Mouse (Mus musculus) retina, embryonic 14.5 days (tissue): ENCODE data around the gene Git2.

Source experiments
- DNase-seq: peaks from one replicate; pipeline ENCODE4 v3.0.0-alpha.2; 2015; ENCODE audit warnings: low spot score

Gene Git2

GRCm38 (mm10) chr5:114720784-114721183 is 54.5 kb downstream of the Git2 start:
- no peak for DNase-seq

- no peak for DNase-seq
Measured at GRCm38 (mm10) chr5:114719928-114720270, 55.4 kb downstream of the Git2 start.

- DNase-seq, result no peak
Measured at GRCm38 (mm10) chr5:114719003-114719927, 56.1 kb downstream of the Git2 start.

GRCm38 (mm10) chr5:114718483-114718882 is 56.8 kb downstream of the Git2 start:
- DNase-seq, result no peak

- no peak for DNase-seq
Measured at GRCm38 (mm10) chr5:114717937-114718336, 57.4 kb downstream of the Git2 start.

- DNase-seq, result no peak
Measured at GRCm38 (mm10) chr5:114717292-114717691, 58.0 kb downstream of the Git2 start.

- no peak for DNase-seq
Measured at GRCm38 (mm10) chr5:114714551-114714950, 60.8 kb downstream of the Git2 start.

GRCm38 (mm10) chr5:114709357-114709756 is 66.0 kb downstream of the Git2 start:
- DNase-seq, result no peak

GRCm38 (mm10) chr5:114708491-114708890 is 66.8 kb downstream of the Git2 start:
- no peak for DNase-seq

GRCm38 (mm10) chr5:114707265-114708068 is 67.8 kb downstream of the Git2 start, which contains the start of gene Tchp:
TSS of gene Tchp (plus strand) at chr5:114707760.
- peak; percentile 99 for DNase-seq

GRCm38 (mm10) chr5:114702403-114703392 is 72.6 kb downstream of the Git2 start:
- peak; percentile 76 for DNase-seq

- no peak for DNase-seq
Measured at GRCm38 (mm10) chr5:114699015-114699414, 76.3 kb downstream of the Git2 start.

- DNase-seq, result no peak
Measured at GRCm38 (mm10) chr5:114698044-114698746, 77.1 kb downstream of the Git2 start.

- no peak for DNase-seq
Measured at GRCm38 (mm10) chr5:114696939-114697338, 78.4 kb downstream of the Git2 start.

GRCm38 (mm10) chr5:114695775-114696174 is 79.5 kb downstream of the Git2 start:
- DNase-seq, result no peak

- peak; percentile 96 for DNase-seq
Measured at GRCm38 (mm10) chr5:114690633-114691567, 84.4 kb downstream of the Git2 start, which contains the start of gene Gltp. TSS of gene Gltp (minus strand) at chr5:114690984.

- DNase-seq, result peak; percentile 30
Measured at GRCm38 (mm10) chr5:114689700-114690366, 85.5 kb downstream of the Git2 start.

GRCm38 (mm10) chr5:114688703-114689102 is 86.6 kb downstream of the Git2 start:
- DNase-seq, result no peak

- no peak for DNase-seq
Measured at GRCm38 (mm10) chr5:114687901-114688300, 87.4 kb downstream of the Git2 start.
